ENCODE assay signal across 9 mouse cellular contexts in the genomic region with DNA sequence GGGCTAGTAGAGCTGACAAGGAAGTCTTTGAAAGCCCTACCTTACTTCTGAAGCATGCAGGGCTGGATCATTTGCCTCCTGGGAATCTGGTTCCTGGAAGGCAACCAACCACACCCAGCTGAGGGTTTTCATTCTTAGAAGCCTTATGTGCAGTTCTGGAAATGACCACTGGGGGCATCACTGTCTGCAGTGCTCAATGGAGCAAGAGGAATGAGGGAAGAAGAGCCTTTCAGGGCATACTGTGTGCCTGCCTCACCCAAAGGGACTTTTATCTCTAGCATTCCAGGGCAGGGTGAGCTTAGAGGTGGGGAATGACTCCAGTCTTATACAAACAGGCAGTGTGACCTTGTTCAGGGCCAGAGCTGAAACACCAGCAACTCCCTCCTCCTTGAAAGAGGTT. TPM values are rescaled to one million over a fixed set of nuclear protein-coding genes. Genes with fewer than 3 reads are reported as not detected.
A peak's percentile ranks its signal among the peaks of the same experiment; 100 is the strongest.
DNase-seq lines count a peak whose midpoint lies in the region; ATAC-seq lines count a peak whose summit lies in the region.
"Had no signal": no experiment of that assay in that cellular context is flagged by ENCODE, and none has a peak within 500 bp of the region (broad histone marks: within the 10 kb centered on the region; RNA-seq: fewer than 3 reads in every experiment).

No protein-coding gene starts in this region.

- H3K27me3 ChIP-seq in midbrain, embryonic 11.5 days (ENCODE audit: control insufficient read depth, insufficient read depth, low read length): no peaks in the 10 kb centered on the region
- no peaks in the 10 kb centered on the region for H3K27me3 ChIP-seq in midbrain, embryonic 16.5 days (ENCODE audit: control insufficient read depth, insufficient read depth, low read depth, low read length)

- no peaks in the 10 kb centered on the region for H3K36me3 ChIP-seq in midbrain, embryonic 11.5 days (ENCODE audit: control insufficient read depth, insufficient read depth, low read length)
- no peaks in the 10 kb centered on the region for H3K36me3 ChIP-seq in midbrain, embryonic 16.5 days (ENCODE audit: control insufficient read depth, insufficient read depth, low read length)
- H3K36me3 ChIP-seq: heart, embryonic 13.5 days had no signal

- no peak overlapping the region for H3K27ac ChIP-seq in midbrain, embryonic 11.5 days (ENCODE audit: low read depth, low read length)
- no peak overlapping the region for H3K27ac ChIP-seq in midbrain, embryonic 16.5 days (ENCODE audit: low read length)
- H3K27ac ChIP-seq: heart, embryonic 13.5 days had no signal

- ATAC-seq in midbrain, embryonic 11.5 days (ENCODE audit: low FRiP score): no peak
- ATAC-seq in midbrain, embryonic 16.5 days: no peak

- DNase-seq in midbrain, embryonic 11.5 days (ENCODE audit: low spot score, missing footprints): peak; percentile 97
- DNase-seq in adrenal gland, adult (ENCODE audit: inconsistent age in 2 of 2, low spot score in 1 of 2): peak; percentile 69 to 92
- peak; percentile 82 for DNase-seq in embryo, embryonic 10.5 days (ENCODE audit: low spot score)
- DNase-seq in heart, postnatal 4 days: peak; percentile 79
- peak; percentile 64 for DNase-seq in left cerebral cortex, postnatal 4 days
- peak; percentile 69 for DNase-seq in ovary, postnatal 14 days (ENCODE audit: low spot score)
- DNase-seq in thymus, postnatal 4 days: peak; percentile 82

- H3K9ac ChIP-seq in midbrain, embryonic 11.5 days (ENCODE audit: low read length): no peak overlapping the region
- H3K9ac ChIP-seq in midbrain, embryonic 16.5 days (ENCODE audit: low read depth, low read length): no peak overlapping the region
- H3K9ac ChIP-seq: heart, embryonic 13.5 days had no signal

- H3K4me1 ChIP-seq in midbrain, embryonic 11.5 days (ENCODE audit: control insufficient read depth, insufficient read depth, low read length): no peaks in the 10 kb centered on the region
- H3K4me1 ChIP-seq in midbrain, embryonic 16.5 days (ENCODE audit: control insufficient read depth, insufficient read depth, low read length): no peaks in the 10 kb centered on the region
- H3K4me1 ChIP-seq: heart, embryonic 13.5 days had no signal

- H3K9me3 ChIP-seq in midbrain, embryonic 11.5 days (ENCODE audit: control insufficient read depth, low read length): no peaks in the 10 kb centered on the region
- H3K9me3 ChIP-seq in midbrain, embryonic 16.5 days (replicated peaks; ENCODE audit: control insufficient read depth, low read length, poor library complexity, severe bottlenecking): no peaks in the 10 kb centered on the region
- H3K9me3 ChIP-seq: heart, embryonic 13.5 days had no signal

- no peak overlapping the region for H3K4me2 ChIP-seq in midbrain, embryonic 11.5 days
- no peak overlapping the region for H3K4me2 ChIP-seq in midbrain, embryonic 16.5 days (ENCODE audit: low read length)
- H3K4me2 ChIP-seq: heart, embryonic 13.5 days had no signal

- intact Hi-C loops in left cerebral cortex, postnatal 4 days (cut with DNase I): no loop called here

- H3K4me3 ChIP-seq in midbrain, embryonic 11.5 days (ENCODE audit: low read depth, low read length): no peak overlapping the region
- H3K4me3 ChIP-seq in midbrain, embryonic 16.5 days (ENCODE audit: low read depth, low read length): no peak overlapping the region
- H3K4me3 ChIP-seq: heart, embryonic 13.5 days had no signal

RNA-seq across cellular contexts. Expression of gene Obp2a, which starts 5.2 kb away (rescaled TPM):
- polyA plus RNA-seq in midbrain, embryonic 11.5 days (2014; fragmentation: Nextera tagmentation; extraction: Ambion mirVana): not detected in 2 replicates
- polyA plus RNA-seq in midbrain, embryonic 16.5 days (2015; fragmentation: Nextera tagmentation; extraction: Ambion mirVana): not detected in 2 replicates
- total RNA-seq in heart, postnatal 4 days (2021): not detected
- not detected for total RNA-seq in left cerebral cortex, postnatal 4 days (2021)
- polyA plus RNA-seq: heart, embryonic 13.5 days had no signal

RNA-seq across cellular contexts. Expression of gene Bmyc, which starts 11.9 kb away (rescaled TPM):
- 57.1 and 59.7 TPM in 2 replicates for polyA plus RNA-seq in midbrain, embryonic 11.5 days (2014; fragmentation: Nextera tagmentation; extraction: Ambion mirVana)
- polyA plus RNA-seq in midbrain, embryonic 16.5 days (2015; fragmentation: Nextera tagmentation; extraction: Ambion mirVana): 158 and 170 TPM in 2 replicates
- total RNA-seq in heart, postnatal 4 days (2021): 10 to 100 TPM; 13.7 to 17.1 TPM
- 10 to 100 TPM; 75.2 to 76.6 TPM for total RNA-seq in left cerebral cortex, postnatal 4 days (2021)

RNA-seq across cellular contexts. Expression of gene Lcn10, which starts 12.1 kb away (rescaled TPM):
- not detected in 2 replicates for polyA plus RNA-seq in midbrain, embryonic 11.5 days (2014; fragmentation: Nextera tagmentation; extraction: Ambion mirVana)
- polyA plus RNA-seq in midbrain, embryonic 16.5 days (2015; fragmentation: Nextera tagmentation; extraction: Ambion mirVana): not detected in 2 replicates
- total RNA-seq in heart, postnatal 4 days (2021): not detected
- total RNA-seq in left cerebral cortex, postnatal 4 days (2021): not detected
- polyA plus RNA-seq: heart, embryonic 13.5 days had no signal

RNA-seq across cellular contexts. Expression of gene Lcn6, which starts 18.0 kb away (rescaled TPM):
- not detected in 2 replicates for polyA plus RNA-seq in midbrain, embryonic 11.5 days (2014; fragmentation: Nextera tagmentation; extraction: Ambion mirVana)
- not detected in 2 replicates for polyA plus RNA-seq in midbrain, embryonic 16.5 days (2015; fragmentation: Nextera tagmentation; extraction: Ambion mirVana)
- total RNA-seq in heart, postnatal 4 days (2021): not detected
- total RNA-seq in left cerebral cortex, postnatal 4 days (2021): not detected
- polyA plus RNA-seq: heart, embryonic 13.5 days had no signal

RNA-seq across cellular contexts. Expression of gene Lcn5, which starts 36.9 kb away (rescaled TPM):
- not detected in 2 replicates for polyA plus RNA-seq in midbrain, embryonic 11.5 days (2014; fragmentation: Nextera tagmentation; extraction: Ambion mirVana)
- polyA plus RNA-seq in midbrain, embryonic 16.5 days (2015; fragmentation: Nextera tagmentation; extraction: Ambion mirVana): not detected in 2 replicates
- not detected for total RNA-seq in heart, postnatal 4 days (2021)
- total RNA-seq in left cerebral cortex, postnatal 4 days (2021): not detected
- polyA plus RNA-seq: heart, embryonic 13.5 days had no signal

Comparison
In these comparisons a context has a peak if more than half of its experiments do, and no peak if none do; other contexts are left out.
1. RNA of gene Bmyc, which starts 11.9 kb away (total RNA-seq): 75.2 to 76.6 TPM in left cerebral cortex, postnatal 4 days; 13.7 to 17.1 TPM in heart, postnatal 4 days; every median in the first group is over 4 times any median in the second.
2. Peak in every context shown above with its lines, with median percentiles within 50 percentile points of each other: DNase-seq.